Mouse (Mus musculus): Measurements from ENCODE around the gene Sva. TPM values are rescaled to one million over a fixed set of nuclear protein-coding genes. Genes with fewer than 3 reads are reported as not detected.

Sva gene
- not detected in 2 replicates for polyA plus RNA-seq (2016; fragmentation: Nextera tagmentation; extraction: Ambion mirVana)

- no peaks in the 10 kb centered on the region for H3K9me3 ChIP-seq
- H3K27me3 ChIP-seq (ENCODE audit: insufficient read depth, poor library complexity, severe bottlenecking) = no peaks in the 10 kb centered on the region
- no peaks in the 10 kb centered on the region for H3K4me1 ChIP-seq
- DNase-seq (ENCODE audit: low spot score) = no peak
- H3K36me3 ChIP-seq = no peaks in the 10 kb centered on the region
- no peak within 1 kb of the TSS for H3K27ac ChIP-seq
- H3K4me3 ChIP-seq = no peak within 1 kb of the TSS
These were observed at the start of gene Sva for GRCm38 (mm10) chr6:42038094-42038493. Sva (plus strand) TSS chr6:42038394.

Other genes with a start within 250 kb of the Sva start
- not detected in 2 replicates for gene Pip, start 190.9 kb upstream of the Sva start, polyA plus RNA-seq (2016; fragmentation: Nextera tagmentation; extraction: Ambion mirVana)
- not detected in 2 replicates for gene Sval2, start 185.4 kb upstream of the Sva start, polyA plus RNA-seq (2016; fragmentation: Nextera tagmentation; extraction: Ambion mirVana)
- gene Sval1, start 86.8 kb upstream of the Sva start, polyA plus RNA-seq (2016; fragmentation: Nextera tagmentation; extraction: Ambion mirVana) = not detected in 2 replicates
- not detected in 2 replicates for gene Sval3, start 70.3 kb upstream of the Sva start, polyA plus RNA-seq (2016; fragmentation: Nextera tagmentation; extraction: Ambion mirVana)
- not detected in 2 replicates for gene Tas2r139, start 102.5 kb downstream of the Sva start, polyA plus RNA-seq (2016; fragmentation: Nextera tagmentation; extraction: Ambion mirVana)
- gene Tas2r144, start 176.9 kb downstream of the Sva start, polyA plus RNA-seq (2016; fragmentation: Nextera tagmentation; extraction: Ambion mirVana) = not detected in 2 replicates
- gene Gstk1, start 207.5 kb downstream of the Sva start, polyA plus RNA-seq (2016; fragmentation: Nextera tagmentation; extraction: Ambion mirVana) = 9.7 and 13.8 TPM in 2 replicates
- gene Tmem139, start 223.6 kb downstream of the Sva start, polyA plus RNA-seq (2016; fragmentation: Nextera tagmentation; extraction: Ambion mirVana) = 0.21 and 0.41 TPM in 2 replicates
- gene Casp2, start 226.6 kb downstream of the Sva start, polyA plus RNA-seq (2016; fragmentation: Nextera tagmentation; extraction: Ambion mirVana) = 40.8 and 45.2 TPM in 2 replicates
- 0.59 and 0.67 TPM in 2 replicates for gene Clcn1, start 248.3 kb downstream of the Sva start, polyA plus RNA-seq (2016; fragmentation: Nextera tagmentation; extraction: Ambion mirVana)

All from heart, embryonic 10.5 days (tissue).